Mouse (Mus musculus): Measurements from ENCODE around the gene Itga1. TPM values are rescaled to one million over a fixed set of nuclear protein-coding genes. Genes with fewer than 3 reads are reported as not detected.

The Itga1 gene
- polyA plus RNA-seq (2012; rRNA removed), result 6.0 and 7.1 TPM in 2 replicates

DNA sequence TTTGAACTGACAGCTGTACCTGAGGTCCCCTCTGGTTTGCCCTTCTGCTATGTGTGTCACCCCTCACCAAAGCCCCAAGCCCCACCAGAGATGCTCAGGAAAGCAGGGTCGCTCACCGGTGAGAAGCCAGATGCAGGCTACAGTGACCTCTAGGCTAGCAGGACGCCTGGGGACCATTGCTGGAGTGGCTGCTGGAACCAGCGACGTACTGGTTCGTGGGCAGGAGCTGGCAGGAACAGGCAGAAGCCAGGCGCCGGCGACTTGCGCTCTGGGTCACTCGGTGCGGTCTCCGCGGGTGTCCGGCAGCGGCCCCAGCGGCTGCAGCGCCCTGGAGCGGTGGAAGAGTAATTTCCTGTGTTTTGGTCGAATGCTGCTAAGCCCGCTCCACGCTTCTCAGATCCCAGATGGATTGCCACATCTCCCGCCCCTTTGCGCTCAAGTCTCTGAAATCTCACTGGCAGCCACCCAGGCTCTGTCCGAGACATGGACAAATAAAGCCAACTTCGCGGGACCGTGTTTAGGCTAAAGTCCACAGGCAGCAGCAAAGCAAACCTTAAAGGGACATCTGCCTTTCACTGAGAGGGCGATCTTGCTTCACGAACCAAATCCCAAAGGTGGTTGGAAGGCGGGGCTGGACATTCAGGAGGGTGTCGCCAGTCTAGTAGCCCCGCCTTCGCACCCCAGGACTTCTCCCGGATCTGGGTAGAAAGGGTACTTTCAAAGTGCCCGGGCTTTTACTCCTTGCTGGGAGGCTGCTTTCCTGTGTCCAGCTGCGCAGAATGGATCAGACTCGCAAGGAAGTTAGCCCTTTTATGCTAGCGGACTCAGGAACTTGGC is at the start of gene Itga1, which contains the start of gene Gm49395:
Gene Itga1 (minus strand): TSS at position 610 of the 837 bp plus-strand sequence.
Gene Gm49395 (minus strand): TSS at position 567 of the 837 bp plus-strand sequence.

DNA sequence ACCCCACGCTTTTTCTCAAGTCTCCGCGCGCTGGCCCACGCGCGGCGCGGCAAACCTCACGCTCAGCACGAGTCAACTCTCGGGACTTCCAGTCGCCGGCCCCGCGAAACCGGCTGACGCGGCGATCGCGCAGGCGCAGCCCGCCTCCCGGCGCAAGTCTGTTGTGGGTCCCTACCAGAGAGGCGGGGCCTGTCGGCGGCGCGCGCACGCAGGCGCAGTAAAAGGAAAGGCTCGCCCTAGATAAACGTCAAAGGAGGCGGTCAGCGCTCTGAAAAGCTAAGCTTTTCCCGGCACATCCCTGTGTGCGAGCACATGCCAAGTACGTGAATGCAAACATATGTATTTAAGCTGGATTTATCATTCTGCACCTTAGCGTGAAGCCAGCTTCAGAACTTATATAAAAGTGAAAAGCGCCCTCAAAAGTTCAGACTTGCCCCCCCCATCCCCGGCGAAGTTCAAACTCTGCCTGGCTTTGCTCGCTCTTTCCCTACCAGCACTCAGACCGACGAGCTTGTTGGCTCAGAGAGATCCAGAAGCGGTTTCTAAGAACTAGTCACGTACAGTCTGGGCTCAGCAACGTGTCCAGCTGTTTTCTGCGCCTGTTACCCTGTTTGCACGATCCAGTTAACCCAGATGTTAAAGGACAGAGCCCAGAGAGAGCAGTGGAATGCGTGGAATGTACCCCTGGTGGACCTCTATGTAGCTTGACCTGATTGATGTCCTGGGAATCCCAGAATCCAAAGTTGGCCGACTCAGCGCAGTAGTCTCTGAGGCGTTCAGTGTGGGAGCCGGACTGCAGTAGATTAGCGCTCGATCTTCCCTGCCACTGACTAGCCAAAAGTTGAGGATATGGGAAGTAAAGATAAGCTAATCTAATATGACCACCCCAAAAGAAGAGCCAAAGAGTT is 11.4 kb downstream of the Itga1 start, which contains the start of gene Pelo:
Gene Pelo (minus strand): TSS at position 118 of the 908 bp plus-strand sequence.

DNA sequence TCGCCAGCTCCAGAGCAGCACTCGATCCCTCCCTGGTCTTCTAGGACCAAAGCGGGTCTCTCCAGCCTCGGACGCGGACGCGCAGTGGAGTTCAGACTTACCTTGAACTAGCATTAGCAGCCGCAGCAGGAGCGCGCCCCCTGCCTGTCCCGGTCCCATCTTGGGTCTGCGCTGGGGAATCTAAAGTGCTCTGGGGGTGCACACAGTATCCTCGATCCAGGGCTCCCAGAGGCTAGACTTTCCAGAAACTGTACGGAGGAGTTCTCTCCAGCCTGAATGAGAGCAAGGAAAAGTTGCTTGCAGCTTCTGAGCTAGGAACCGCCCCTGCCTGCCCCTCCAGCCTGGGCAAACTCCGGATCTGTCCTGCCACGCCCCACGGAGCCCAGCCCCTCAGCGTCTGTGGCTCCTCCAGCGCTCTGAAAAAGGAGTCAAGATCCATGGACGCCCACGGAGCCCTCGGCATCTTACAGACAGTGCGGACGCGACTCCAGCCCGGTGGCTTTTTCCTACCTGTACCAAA is 169.9 kb downstream of the Itga1 start, which contains the start of gene Itga2:
Gene Itga2 (minus strand): TSS at position 326 of the 520 bp plus-strand sequence.

Other genes with a start within 250 kb of the Itga1 start
- 1.0 and 2.5 TPM in 2 replicates for gene Itga2, start 169.9 kb downstream of the Itga1 start, polyA plus RNA-seq (2012; rRNA removed)
- 33.2 and 33.3 TPM in 2 replicates for gene Pelo, start 11.8 kb downstream of the Itga1 start, polyA plus RNA-seq (2012; rRNA removed)
- gene Gm49395, start within 50 bp of the Itga1 start, polyA plus RNA-seq (2012; rRNA removed), result 4.4 and 6.9 TPM in 2 replicates